Mouse (Mus musculus): Measurements from ENCODE around the gene Itpkb. TPM values are rescaled to one million over a fixed set of nuclear protein-coding genes. Genes with fewer than 3 reads are reported as not detected.

Gene Itpkb
- total RNA-seq, 1 experiment, result 3.3 TPM

GRCm38 (mm10) chr1:180393873-180394272 lies 63.6 kb downstream of the Itpkb start:
- Histone ChIP-seq H3K4me3 (ENCODE audit: insufficient read depth in 1 of 2, low read depth in 1 of 2, low read length in 2 of 2, poor library complexity in 1 of 2, severe bottlenecking in 1 of 2) (no peak overlapping the region), H3K9me3 (ENCODE audit: control insufficient read depth, insufficient read depth, low read depth, low read length) (no peaks in the 10 kb centered on the region), H3K36me3 (ENCODE audit: control insufficient read depth, insufficient read depth, low read length, poor library complexity, severe bottlenecking) (no peaks in the 10 kb centered on the region), H3K4me1 (ENCODE audit: control insufficient read depth in 2 of 2, insufficient read depth in 2 of 2, low read length in 2 of 2, poor library complexity in 1 of 2) (peaks cover 6 to 11% of the 10 kb centered on the region in 2 experiments), H3K27ac (ENCODE audit: insufficient read depth, low read depth, low read length, poor library complexity, severe bottlenecking) (no peak overlapping the region), H3K9ac (ENCODE audit: insufficient read depth, low read depth, low read length, poor library complexity, severe bottlenecking) (no peak overlapping the region)
- TF ChIP-seq ZC3H11A (IDR thresholded peaks at IDR 0.05; ENCODE audit: borderline replicate concordance, low read depth, low read length) (no peak), HCFC1 (IDR thresholded peaks at IDR 0.05; ENCODE audit: borderline replicate concordance, insufficient read depth, low read length) (no peak), CHD2 (IDR thresholded peaks at IDR 0.05; ENCODE audit: low read depth, low read length) (no peak), MAFK (IDR thresholded peaks at IDR 0.05; ENCODE audit: insufficient read depth, low read depth, low read length) (no peak), ZNF384 (IDR thresholded peaks at IDR 0.05; ENCODE audit: low read depth, low read length) (no peak)
- DNase-seq (ENCODE audit: low read depth, low spot score), result no peak
- in situ Hi-C loops (cut with MboI; ENCODE audit: low sequenced_read_pairs in 2 of 2, unreplicated experiment in 2 of 2), result no loop called here

GRCm38 (mm10) chr1:180397734-180398133 lies 67.4 kb downstream of the Itpkb start:
- TF ChIP-seq MAFK (IDR thresholded peaks at IDR 0.05; ENCODE audit: insufficient read depth, low read depth, low read length) (no peak), ZNF384 (IDR thresholded peaks at IDR 0.05; ENCODE audit: low read depth, low read length) (no peak), CHD2 (IDR thresholded peaks at IDR 0.05; ENCODE audit: low read depth, low read length) (no peak), HCFC1 (IDR thresholded peaks at IDR 0.05; ENCODE audit: borderline replicate concordance, insufficient read depth, low read length) (no peak), ZC3H11A (IDR thresholded peaks at IDR 0.05; ENCODE audit: borderline replicate concordance, low read depth, low read length) (no peak)
- no peaks in the 10 kb centered on the region for H3K9me3 ChIP-seq (ENCODE audit: control insufficient read depth, insufficient read depth, low read depth, low read length)
- no peak overlapping the region for H3K4me3 ChIP-seq (ENCODE audit: insufficient read depth in 1 of 2, low read depth in 1 of 2, low read length in 2 of 2, poor library complexity in 1 of 2, severe bottlenecking in 1 of 2)
- H3K27ac ChIP-seq (ENCODE audit: insufficient read depth, low read depth, low read length, poor library complexity, severe bottlenecking), result no peak overlapping the region
- no peak overlapping the region for H3K9ac ChIP-seq (ENCODE audit: insufficient read depth, low read depth, low read length, poor library complexity, severe bottlenecking)
- DNase-seq (ENCODE audit: low read depth, low spot score), result no peak
- H3K4me1 ChIP-seq (ENCODE audit: control insufficient read depth in 2 of 2, insufficient read depth in 2 of 2, low read length in 2 of 2, poor library complexity in 1 of 2), result peaks cover 6 to 11% of the 10 kb centered on the region in 2 experiments
- in situ Hi-C loops (cut with MboI; ENCODE audit: low sequenced_read_pairs in 2 of 2, unreplicated experiment in 2 of 2), result no loop called here
- no peaks in the 10 kb centered on the region for H3K36me3 ChIP-seq (ENCODE audit: control insufficient read depth, insufficient read depth, low read length, poor library complexity, severe bottlenecking)

GRCm38 (mm10) chr1:180398446-180398845 lies 68.2 kb downstream of the Itpkb start:
- in situ Hi-C loops (cut with MboI; ENCODE audit: low sequenced_read_pairs in 2 of 2, unreplicated experiment in 2 of 2), result no loop called here
- Histone ChIP-seq H3K27ac (ENCODE audit: insufficient read depth, low read depth, low read length, poor library complexity, severe bottlenecking) (no peak overlapping the region), H3K9ac (ENCODE audit: insufficient read depth, low read depth, low read length, poor library complexity, severe bottlenecking) (no peak overlapping the region), H3K36me3 (ENCODE audit: control insufficient read depth, insufficient read depth, low read length, poor library complexity, severe bottlenecking) (no peaks in the 10 kb centered on the region), H3K4me1 (ENCODE audit: control insufficient read depth in 2 of 2, insufficient read depth in 2 of 2, low read length in 2 of 2, poor library complexity in 1 of 2) (peaks cover 6 to 11% of the 10 kb centered on the region in 2 experiments), H3K9me3 (ENCODE audit: control insufficient read depth, insufficient read depth, low read depth, low read length) (no peaks in the 10 kb centered on the region), H3K4me3 (ENCODE audit: insufficient read depth in 1 of 2, low read depth in 1 of 2, low read length in 2 of 2, poor library complexity in 1 of 2, severe bottlenecking in 1 of 2) (no peak overlapping the region)
- no peak for DNase-seq (ENCODE audit: low read depth, low spot score)
- TF ChIP-seq ZC3H11A (IDR thresholded peaks at IDR 0.05; ENCODE audit: borderline replicate concordance, low read depth, low read length) (no peak), MAFK (IDR thresholded peaks at IDR 0.05; ENCODE audit: insufficient read depth, low read depth, low read length) (no peak), HCFC1 (IDR thresholded peaks at IDR 0.05; ENCODE audit: borderline replicate concordance, insufficient read depth, low read length) (no peak), CHD2 (IDR thresholded peaks at IDR 0.05; ENCODE audit: low read depth, low read length) (no peak), ZNF384 (IDR thresholded peaks at IDR 0.05; ENCODE audit: low read depth, low read length) (no peak)

GRCm38 (mm10) chr1:180400691-180401455 lies 70.6 kb downstream of the Itpkb start:
- peaks cover 2 to 5% of the 10 kb centered on the region in 2 experiments; a peak in 3 of 4 replicates for H3K4me1 ChIP-seq (ENCODE audit: control insufficient read depth in 2 of 2, insufficient read depth in 2 of 2, low read length in 2 of 2, poor library complexity in 1 of 2)
- TF ChIP-seq ZNF384 (IDR thresholded peaks at IDR 0.05; ENCODE audit: low read depth, low read length), result no peak
- no peak for TF ChIP-seq HCFC1 (IDR thresholded peaks at IDR 0.05; ENCODE audit: borderline replicate concordance, insufficient read depth, low read length)
- no peak for TF ChIP-seq MAFK (IDR thresholded peaks at IDR 0.05; ENCODE audit: insufficient read depth, low read depth, low read length)
- TF ChIP-seq CHD2 (IDR thresholded peaks at IDR 0.05; ENCODE audit: low read depth, low read length), result no peak
- no peak for TF ChIP-seq ZC3H11A (IDR thresholded peaks at IDR 0.05; ENCODE audit: borderline replicate concordance, low read depth, low read length)
- H3K9ac ChIP-seq (ENCODE audit: insufficient read depth, low read depth, low read length, poor library complexity, severe bottlenecking), result no peak overlapping the region
- no peak overlapping the region for H3K4me3 ChIP-seq (ENCODE audit: insufficient read depth in 1 of 2, low read depth in 1 of 2, low read length in 2 of 2, poor library complexity in 1 of 2, severe bottlenecking in 1 of 2)
- no peaks in the 10 kb centered on the region for H3K9me3 ChIP-seq (ENCODE audit: control insufficient read depth, insufficient read depth, low read depth, low read length)
- in situ Hi-C loops (cut with MboI; ENCODE audit: low sequenced_read_pairs in 2 of 2, unreplicated experiment in 2 of 2), result loop anchor here in 1 of 2 experiments (10.0 kb wide), 1 partner anchor 116 kb away; no protein-coding TSS in a partner anchor
- DNase-seq (ENCODE audit: low read depth, low spot score), result no peak
- H3K36me3 ChIP-seq (ENCODE audit: control insufficient read depth, insufficient read depth, low read length, poor library complexity, severe bottlenecking), result no peaks in the 10 kb centered on the region
- H3K27ac ChIP-seq (ENCODE audit: insufficient read depth, low read depth, low read length, poor library complexity, severe bottlenecking), result no peak overlapping the region
